Mouse (Mus musculus): ENCODE results near the gene Zkscan4.
"Not testable (repeated sequence)": the region's sequence is repeated elsewhere in the genome, so short reads cannot be mapped to it uniquely, and the experiment has no call there.

Gene Zkscan4

DNA sequence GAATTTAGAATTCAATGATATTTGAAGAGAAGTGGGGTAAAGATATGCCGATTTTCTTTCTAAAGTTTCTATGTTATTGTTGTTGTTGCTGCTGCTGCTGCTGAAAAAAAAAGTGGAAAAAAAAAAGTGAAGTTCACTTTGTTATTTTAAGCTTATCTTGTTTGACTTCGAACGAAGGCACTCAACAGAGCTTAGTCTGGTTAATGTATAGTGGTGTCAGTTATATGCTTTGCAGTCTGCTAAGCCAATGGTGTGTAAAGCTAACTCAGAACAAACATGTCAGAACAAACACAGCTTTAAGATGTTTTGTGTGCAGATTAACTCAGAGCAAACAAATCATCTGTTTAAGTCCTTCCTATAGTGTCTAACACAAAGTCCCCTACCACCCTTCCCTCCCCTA is 24.6 kb upstream of the Zkscan4 start:
- no peaks in the 10 kb centered on the region for H3K9me3 ChIP-seq (ENCODE audit: low read length)
- peaks cover 24% of the 10 kb centered on the region for H3K36me3 ChIP-seq (ENCODE audit: insufficient read depth, low read length)
- no peaks in the 10 kb centered on the region; the same call in 1 of the 2 replicates for H3K27me3 ChIP-seq (ENCODE audit: insufficient read depth, low read length)
- no peak overlapping the region for H3K4me3 ChIP-seq (replicated peaks; ENCODE audit: low read length)
- TF ChIP-seq CTCF (conservative IDR thresholded peaks at IDR 0.05; ENCODE audit: low read length) (no peak), POU5F1 (IDR thresholded peaks at IDR 0.05; ENCODE audit: borderline replicate concordance, low read length) (no peak), NANOG (IDR thresholded peaks at IDR 0.05; ENCODE audit: borderline replicate concordance, low read length) (no peak)
- H3K4me1 ChIP-seq (replicated peaks; ENCODE audit: low read depth, low read length), result peaks cover 27% of the 10 kb centered on the region

DNA sequence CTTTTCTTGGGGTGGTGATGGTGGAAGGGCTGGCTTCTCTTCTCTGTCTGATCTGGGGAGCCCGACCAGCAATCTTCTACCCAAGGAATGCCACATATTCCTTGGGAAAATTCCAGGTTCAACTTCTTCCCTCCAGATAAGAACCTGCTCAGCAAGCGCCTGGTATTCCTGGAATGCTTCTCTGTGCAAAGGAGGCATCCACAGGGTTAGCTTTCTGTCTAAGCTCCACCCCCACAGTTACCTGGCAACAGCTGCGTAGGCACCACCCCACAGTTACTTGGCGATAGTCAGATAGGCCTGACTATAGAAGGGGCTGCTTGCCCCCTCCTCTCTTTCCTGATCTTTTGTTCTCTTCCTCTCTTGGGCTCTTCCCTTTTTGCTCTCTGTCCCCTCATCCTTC is 22.4 kb upstream of the Zkscan4 start:
- no peak overlapping the region for H3K4me3 ChIP-seq (replicated peaks; ENCODE audit: low read length)
- H3K9me3 ChIP-seq (ENCODE audit: low read length), result no peaks in the 10 kb centered on the region
- no peaks in the 10 kb centered on the region; the same call in 1 of the 2 replicates for H3K27me3 ChIP-seq (ENCODE audit: insufficient read depth, low read length)
- peaks cover 5% of the 10 kb centered on the region for H3K36me3 ChIP-seq (ENCODE audit: insufficient read depth, low read length)
- TF ChIP-seq CTCF (conservative IDR thresholded peaks at IDR 0.05; ENCODE audit: low read length) (no peak), NANOG (IDR thresholded peaks at IDR 0.05; ENCODE audit: borderline replicate concordance, low read length) (no peak), POU5F1 (IDR thresholded peaks at IDR 0.05; ENCODE audit: borderline replicate concordance, low read length) (no peak)
- H3K4me1 ChIP-seq (replicated peaks; ENCODE audit: low read depth, low read length), result peaks cover 26% of the 10 kb centered on the region

- H3K4me1 ChIP-seq (replicated peaks; ENCODE audit: low read depth, low read length), result peaks cover 18% of the 10 kb centered on the region
- peaks cover 20% of the 10 kb centered on the region for H3K27me3 ChIP-seq (ENCODE audit: insufficient read depth, low read length)
- H3K9me3 ChIP-seq (ENCODE audit: low read length); H3K4me3 ChIP-seq (replicated peaks; ENCODE audit: low read length); H3K36me3 ChIP-seq (ENCODE audit: insufficient read depth, low read length): not testable (repeated sequence)
Observed at GRCm38 (mm10) chr13:21462516-21462915, 16.2 kb upstream of the Zkscan4 start.

DNA sequence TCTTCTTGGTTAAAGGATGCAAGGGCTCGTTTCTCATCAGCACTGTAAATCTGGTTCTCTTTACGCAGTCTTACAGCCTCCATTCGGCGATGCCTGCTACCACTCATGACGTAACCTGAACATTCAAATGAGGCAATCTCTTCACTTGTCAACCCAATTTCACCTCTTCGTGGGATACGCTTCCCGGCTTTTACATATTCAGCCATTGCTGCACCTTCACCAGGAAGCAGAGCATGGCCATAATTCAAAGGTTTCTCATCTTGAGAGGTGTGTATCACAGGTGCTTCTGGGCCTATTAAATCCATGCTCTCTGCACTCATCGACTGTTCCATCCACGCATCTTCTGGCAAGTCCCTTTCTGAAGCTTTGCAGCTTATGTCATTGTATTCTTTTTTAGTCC is 11.4 kb upstream of the Zkscan4 start:
- no peaks in the 10 kb centered on the region for H3K9me3 ChIP-seq (ENCODE audit: low read length)
- no peak for TF ChIP-seq CTCF (conservative IDR thresholded peaks at IDR 0.05; ENCODE audit: low read length)
- no peak for TF ChIP-seq POU5F1 (IDR thresholded peaks at IDR 0.05; ENCODE audit: borderline replicate concordance, low read length)
- no peak for TF ChIP-seq NANOG (IDR thresholded peaks at IDR 0.05; ENCODE audit: borderline replicate concordance, low read length)
- H3K4me3 ChIP-seq (replicated peaks; ENCODE audit: low read length), result no peak overlapping the region
- peaks cover 27% of the 10 kb centered on the region for H3K4me1 ChIP-seq (replicated peaks; ENCODE audit: low read depth, low read length)
- H3K27me3 ChIP-seq (ENCODE audit: insufficient read depth, low read length), result peaks cover 54% of the 10 kb centered on the region
- no peaks in the 10 kb centered on the region for H3K36me3 ChIP-seq (ENCODE audit: insufficient read depth, low read length)

GRCm38 (mm10) chr13:21468061-21469019 is 10.4 kb upstream of the Zkscan4 start, which contains the start of gene Nkapl:
Gene Nkapl (minus strand): TSS chr13:21468509.
- Histone ChIP-seq H3K4me3 (replicated peaks; ENCODE audit: low read length) (peak within 1 kb of the TSS; percentile 86), H3K4me1 (replicated peaks; ENCODE audit: low read depth, low read length) (peaks cover 19% of the 10 kb centered on the region), H3K36me3 (ENCODE audit: insufficient read depth, low read length) (no peaks in the 10 kb centered on the region), H3K9me3 (ENCODE audit: low read length) (no peaks in the 10 kb centered on the region), H3K27me3 (ENCODE audit: insufficient read depth, low read length) (peaks cover 62% of the 10 kb centered on the region)
- no peak for TF ChIP-seq CTCF (conservative IDR thresholded peaks at IDR 0.05; ENCODE audit: low read length)
- no peak for TF ChIP-seq NANOG (IDR thresholded peaks at IDR 0.05; ENCODE audit: borderline replicate concordance, low read length)
- no peak for TF ChIP-seq POU5F1 (IDR thresholded peaks at IDR 0.05; ENCODE audit: borderline replicate concordance, low read length)

DNA sequence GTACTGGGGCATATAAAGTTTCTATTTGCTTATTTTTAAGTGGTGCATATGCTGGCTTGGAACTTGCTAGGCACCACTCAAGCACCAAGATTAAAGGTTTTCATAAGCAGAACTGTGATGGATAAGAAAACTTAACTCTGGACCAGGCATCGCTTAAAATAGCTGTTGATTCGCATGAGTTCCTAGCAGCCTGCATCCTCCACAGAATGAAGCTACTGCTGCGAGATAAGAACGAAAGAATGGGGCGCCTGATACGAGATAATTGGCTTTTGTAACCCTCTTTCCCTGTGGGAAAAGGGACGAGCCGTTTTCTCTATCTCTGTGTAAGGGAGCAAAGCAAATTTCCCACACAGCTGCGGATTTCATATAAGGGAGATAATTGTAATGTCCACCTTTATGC is 9.6 kb upstream of the Zkscan4 start:
- no peaks in the 10 kb centered on the region for H3K36me3 ChIP-seq (ENCODE audit: insufficient read depth, low read length)
- TF ChIP-seq NANOG (IDR thresholded peaks at IDR 0.05; ENCODE audit: borderline replicate concordance, low read length), result no peak
- no peak for TF ChIP-seq POU5F1 (IDR thresholded peaks at IDR 0.05; ENCODE audit: borderline replicate concordance, low read length)
- no peak for TF ChIP-seq CTCF (conservative IDR thresholded peaks at IDR 0.05; ENCODE audit: low read length)
- H3K27me3 ChIP-seq (ENCODE audit: insufficient read depth, low read length), result peaks cover 64% of the 10 kb centered on the region
- no peak overlapping the region for H3K4me3 ChIP-seq (replicated peaks; ENCODE audit: low read length)
- H3K4me1 ChIP-seq (replicated peaks; ENCODE audit: low read depth, low read length), result peaks cover 19% of the 10 kb centered on the region
- H3K9me3 ChIP-seq (ENCODE audit: low read length), result no peaks in the 10 kb centered on the region; the same call in 1 of the 2 replicates

- H3K9me3 ChIP-seq (ENCODE audit: low read length), result peaks cover 10% of the 10 kb centered on the region
- TF ChIP-seq POU5F1 (IDR thresholded peaks at IDR 0.05; ENCODE audit: borderline replicate concordance, low read length), result no peak
- no peak for TF ChIP-seq NANOG (IDR thresholded peaks at IDR 0.05; ENCODE audit: borderline replicate concordance, low read length)
- TF ChIP-seq CTCF (conservative IDR thresholded peaks at IDR 0.05; ENCODE audit: low read length), result no peak
- H3K4me1 ChIP-seq (replicated peaks; ENCODE audit: low read depth, low read length), result peaks cover 15% of the 10 kb centered on the region
- H3K36me3 ChIP-seq (ENCODE audit: insufficient read depth, low read length), result no peaks in the 10 kb centered on the region
- peaks cover 52% of the 10 kb centered on the region for H3K27me3 ChIP-seq (ENCODE audit: insufficient read depth, low read length)
- no peak overlapping the region for H3K4me3 ChIP-seq (replicated peaks; ENCODE audit: low read length)
Observed at GRCm38 (mm10) chr13:21472427-21472826, 6.3 kb upstream of the Zkscan4 start.

DNA sequence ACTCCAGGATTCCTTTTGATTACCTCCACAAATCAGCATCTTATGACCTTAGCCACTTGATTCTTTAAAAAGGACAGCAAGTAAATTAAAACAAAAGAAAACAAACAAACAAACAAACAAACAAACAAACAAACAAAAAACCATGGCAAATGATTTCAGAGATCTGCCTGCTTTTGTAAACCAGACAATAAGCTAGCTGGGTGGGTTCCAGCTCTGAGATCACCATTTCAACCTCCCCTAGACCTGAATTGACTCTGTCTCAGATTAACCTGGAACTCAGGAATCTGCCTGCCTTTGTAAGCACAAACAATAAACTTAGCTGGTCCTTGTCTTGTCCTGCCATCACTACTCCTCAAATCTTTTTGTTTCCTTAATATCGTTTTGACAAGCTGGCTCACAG is 8.2 kb downstream of the Zkscan4 start:
- Histone ChIP-seq H3K4me3 (replicated peaks; ENCODE audit: low read length) (no peak overlapping the region), H3K9me3 (ENCODE audit: low read length) (peaks cover 24% of the 10 kb centered on the region), H3K4me1 (replicated peaks; ENCODE audit: low read depth, low read length) (no peaks in the 10 kb centered on the region; the same call in 1 of the 2 replicates), H3K36me3 (ENCODE audit: insufficient read depth, low read length) (no peaks in the 10 kb centered on the region), H3K27me3 (ENCODE audit: insufficient read depth, low read length) (peaks cover 8% of the 10 kb centered on the region; the same call in 1 of the 2 replicates)
- TF ChIP-seq NANOG (IDR thresholded peaks at IDR 0.05; ENCODE audit: borderline replicate concordance, low read length) (no peak), CTCF (conservative IDR thresholded peaks at IDR 0.05; ENCODE audit: low read length) (no peak), POU5F1 (IDR thresholded peaks at IDR 0.05; ENCODE audit: borderline replicate concordance, low read length) (no peak)

Data from E14TG2a.4 (cell line).